Mouse (Mus musculus) adrenal gland, postnatal 4 days (tissue): ENCODE measurements around the gene Klk12. TPM values are rescaled to one million over a fixed set of nuclear protein-coding genes. Genes with fewer than 3 reads are reported as not detected.

ENCODE experiments used
- DNase-seq, 2 experiments: peaks; one replicate each; pipeline ENCODE4 v3.0.0; 2021 to 2022; ENCODE audit warnings: low spot score in 2 of 2, mixed read lengths in 2 of 2
- long read RNA-seq, 2 experiments: library from polyadenylated mRNA; stranded (forward); transcript quantifications; one replicate each; pipeline ENCODE4 v2.0.0; 2021
- total RNA-seq, 2 experiments: library from RNA; stranded (reverse); gene quantifications; 2 replicates each; pipeline ENCODE4 v1.2.3; 2021

Klk12 gene
- not detected for total RNA-seq
- long read RNA-seq, experiment 1, result 0 reads
- long read RNA-seq, experiment 2, result 0 reads

DNA sequence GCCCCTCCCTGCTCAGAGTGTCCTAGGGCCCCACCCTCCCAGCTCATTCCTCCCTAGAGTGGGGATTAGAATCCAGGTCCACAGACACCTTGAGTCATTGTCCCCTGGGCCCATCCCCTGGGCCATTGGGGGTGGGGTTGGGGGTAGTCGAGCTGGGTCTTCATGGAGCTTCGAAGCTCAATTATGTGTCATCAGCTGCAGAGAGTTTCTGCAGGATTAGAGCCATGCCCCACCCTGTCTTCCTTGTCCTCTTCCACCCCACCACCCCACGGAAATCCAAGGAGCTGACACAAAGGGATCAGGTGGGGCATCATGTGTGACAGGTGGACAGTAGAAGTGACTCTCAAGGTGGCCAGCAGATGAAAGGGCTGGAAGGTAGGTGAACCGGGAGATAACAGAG, at the start of gene Klk12:
Gene Klk12, plus strand, starts transcription at position 301 of the 400 bp plus-strand sequence.
- DNase-seq, result no peak

DNA sequence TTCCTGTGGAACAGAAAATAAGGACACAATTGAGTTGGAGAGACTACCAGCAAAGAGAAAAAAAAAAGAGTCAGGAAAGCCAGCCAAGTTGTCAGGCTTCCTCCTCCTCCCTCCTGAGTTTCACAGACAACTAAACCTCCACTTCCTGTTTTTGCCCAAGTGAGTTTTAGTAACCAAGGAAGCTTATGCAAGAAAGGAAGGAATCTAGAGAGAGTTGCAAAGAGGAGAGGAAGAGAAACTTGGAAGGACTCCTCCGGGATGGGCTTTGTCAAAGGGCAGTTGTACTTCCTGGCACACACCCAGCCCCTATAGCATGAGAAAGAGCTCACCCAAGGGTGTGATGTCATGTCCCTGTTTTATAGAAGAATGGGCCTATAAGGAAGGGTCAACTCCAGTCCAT, 20.9 kb upstream of the Klk12 start:
- no peak for DNase-seq

DNA sequence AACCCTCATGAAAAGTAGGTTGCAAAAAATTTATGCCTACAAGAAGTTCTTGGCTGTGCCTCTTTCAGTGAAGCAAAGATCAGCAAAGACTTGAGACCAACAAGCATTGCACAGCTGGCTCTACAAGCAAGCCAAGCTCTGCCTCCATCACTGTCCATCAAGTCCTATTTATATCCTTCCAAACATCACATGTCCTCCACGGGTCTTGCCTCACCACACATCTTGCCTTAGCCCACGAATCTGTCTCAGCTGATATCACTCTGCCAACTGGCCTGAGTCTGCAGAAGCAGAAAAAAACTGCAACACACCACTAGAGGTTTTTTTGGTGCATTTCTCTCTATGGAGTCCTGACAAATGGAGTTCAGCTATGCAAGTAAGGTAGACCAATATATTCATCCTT, 15.9 kb upstream of the Klk12 start:
- DNase-seq, result no peak

DNA sequence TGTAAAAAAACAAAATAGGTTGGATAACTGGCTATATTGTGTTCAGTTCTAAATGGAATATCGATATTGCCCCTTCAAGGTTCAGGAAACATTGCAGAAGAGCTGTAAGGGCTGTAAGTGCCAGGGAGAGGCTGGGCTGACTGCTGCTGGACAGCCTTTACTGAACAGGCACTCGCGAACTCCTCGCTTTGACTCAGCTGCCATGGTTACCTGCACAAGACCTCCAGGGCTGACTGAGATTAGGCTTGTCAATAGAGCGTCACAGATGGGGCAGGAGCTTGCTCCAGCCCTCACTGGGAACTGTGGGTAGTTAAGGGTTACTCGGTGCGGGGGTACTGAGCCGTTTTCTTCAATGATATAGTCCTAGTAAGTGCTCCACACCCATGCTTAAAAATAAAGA, 2.2 kb upstream of the Klk12 start:
- DNase-seq, result no peak

DNA sequence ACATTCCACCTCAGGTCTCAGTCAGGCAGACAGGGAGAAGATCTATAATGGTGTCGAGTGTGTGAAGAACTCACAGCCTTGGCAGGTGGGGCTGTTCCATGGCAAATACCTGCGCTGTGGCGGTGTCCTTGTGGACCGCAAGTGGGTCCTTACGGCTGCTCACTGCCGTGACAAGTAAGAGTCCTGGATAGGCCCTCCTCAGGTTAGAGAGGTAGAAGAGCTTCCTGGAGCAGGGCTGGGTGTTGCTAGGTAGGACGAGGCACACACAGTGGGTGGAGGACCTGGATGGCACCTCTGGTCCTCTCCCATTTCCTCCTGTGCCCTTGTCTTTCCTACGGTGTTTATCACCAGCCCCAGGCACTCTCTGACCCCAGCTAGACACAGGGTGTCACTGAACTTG, 939 bp downstream of the Klk12 start:
- no peak for DNase-seq

DNA sequence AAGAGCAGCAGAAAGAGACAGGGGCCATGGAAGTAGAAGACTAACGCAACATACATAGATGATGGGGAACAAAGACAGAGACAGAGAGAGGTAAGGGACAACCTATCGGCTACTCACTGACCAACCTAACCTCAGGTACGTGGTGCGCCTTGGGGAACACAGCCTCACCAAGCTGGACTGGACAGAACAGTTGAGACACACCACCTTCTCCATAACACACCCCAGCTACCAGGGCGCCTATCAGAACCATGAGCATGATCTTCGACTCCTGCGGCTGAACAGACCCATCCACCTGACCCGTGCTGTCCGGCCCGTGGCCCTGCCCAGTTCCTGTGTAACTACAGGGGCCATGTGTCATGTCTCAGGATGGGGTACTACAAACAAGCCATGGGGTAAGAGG, 2.0 kb downstream of the Klk12 start:
- no peak for DNase-seq

DNA sequence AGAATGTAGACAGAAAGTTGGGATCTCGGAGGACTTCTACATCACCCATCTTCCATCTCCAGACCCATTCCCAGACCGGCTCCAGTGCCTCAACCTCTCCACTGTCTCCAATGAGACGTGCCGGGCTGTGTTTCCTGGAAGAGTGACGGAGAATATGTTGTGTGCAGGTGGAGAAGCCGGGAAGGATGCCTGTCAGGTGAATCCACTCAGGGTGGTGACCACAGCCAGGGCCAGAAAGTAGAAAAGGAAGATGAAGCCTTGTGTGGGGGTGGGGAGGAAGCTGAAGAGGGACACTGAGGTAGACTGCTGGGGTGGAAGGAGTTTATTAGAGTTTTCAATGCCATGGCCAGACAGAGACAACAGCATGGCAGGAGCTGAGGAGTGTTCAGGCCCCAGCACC, 3.2 kb downstream of the Klk12 start:
- DNase-seq, result no peak

DNA sequence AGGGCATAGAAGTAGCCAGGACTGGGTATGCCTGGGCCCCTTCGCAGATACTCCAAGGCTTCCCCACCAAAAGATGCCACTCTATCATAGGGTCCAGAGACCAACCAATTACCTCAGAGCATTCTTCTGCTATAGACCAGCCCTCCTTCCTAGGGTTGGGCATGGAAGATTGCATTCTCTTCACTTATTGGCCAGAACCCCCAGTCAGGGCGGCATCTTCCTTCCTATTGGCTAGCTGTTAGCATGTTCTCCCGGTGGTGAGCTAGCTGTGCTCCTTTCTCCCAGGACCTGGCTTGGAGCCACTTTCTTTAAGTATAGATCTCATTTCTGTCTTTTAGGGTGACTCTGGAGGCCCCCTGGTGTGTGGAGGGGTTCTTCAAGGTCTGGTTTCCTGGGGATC, 4.2 kb downstream of the Klk12 start:
- DNase-seq, result no peak

DNA sequence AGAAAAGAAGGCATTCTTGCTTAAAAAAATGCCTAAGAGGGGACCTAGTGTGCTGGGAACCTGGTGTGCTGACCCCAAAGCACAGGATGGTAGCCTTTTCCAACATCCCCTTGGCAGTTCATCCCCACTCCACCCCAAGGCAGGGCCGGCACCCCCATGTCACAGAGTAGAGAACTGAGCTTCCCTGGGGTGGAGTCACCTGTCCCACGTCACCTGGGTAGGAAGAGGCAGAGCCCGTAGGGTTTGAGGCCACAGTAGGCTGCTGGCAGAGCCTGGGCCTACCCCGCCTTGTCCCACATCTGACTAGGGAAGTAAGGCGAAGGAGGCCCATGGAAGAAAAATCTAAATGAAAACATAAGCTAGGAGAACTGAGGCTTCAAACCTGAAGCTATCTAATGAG, 5.7 kb downstream of the Klk12 start, which contains the start of gene Klk11:
Gene Klk11, plus strand, starts transcription at position 241 of the 400 bp plus-strand sequence.
- no peak for DNase-seq

DNA sequence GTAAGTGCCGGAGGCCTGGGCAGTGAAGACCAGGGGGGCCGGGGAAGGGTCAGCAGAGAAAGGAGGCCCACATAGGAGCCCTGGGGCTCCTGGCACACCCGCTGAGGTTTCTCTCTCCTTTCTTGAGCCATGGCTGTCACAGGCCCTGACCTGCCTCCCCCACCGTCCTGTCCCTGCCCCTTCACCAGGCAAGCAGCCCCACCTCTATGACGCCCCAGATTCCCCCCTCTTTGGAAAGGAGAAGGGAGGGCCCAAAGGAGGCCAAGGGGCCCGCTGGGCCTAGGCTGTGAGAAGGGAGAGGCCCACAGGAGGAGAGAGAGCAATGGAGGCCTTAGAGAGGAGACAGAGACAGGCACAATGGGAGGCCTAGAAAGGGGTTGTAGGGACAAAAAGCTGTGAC, 6.1 kb downstream of the Klk12 start:
- no peak for DNase-seq

DNA sequence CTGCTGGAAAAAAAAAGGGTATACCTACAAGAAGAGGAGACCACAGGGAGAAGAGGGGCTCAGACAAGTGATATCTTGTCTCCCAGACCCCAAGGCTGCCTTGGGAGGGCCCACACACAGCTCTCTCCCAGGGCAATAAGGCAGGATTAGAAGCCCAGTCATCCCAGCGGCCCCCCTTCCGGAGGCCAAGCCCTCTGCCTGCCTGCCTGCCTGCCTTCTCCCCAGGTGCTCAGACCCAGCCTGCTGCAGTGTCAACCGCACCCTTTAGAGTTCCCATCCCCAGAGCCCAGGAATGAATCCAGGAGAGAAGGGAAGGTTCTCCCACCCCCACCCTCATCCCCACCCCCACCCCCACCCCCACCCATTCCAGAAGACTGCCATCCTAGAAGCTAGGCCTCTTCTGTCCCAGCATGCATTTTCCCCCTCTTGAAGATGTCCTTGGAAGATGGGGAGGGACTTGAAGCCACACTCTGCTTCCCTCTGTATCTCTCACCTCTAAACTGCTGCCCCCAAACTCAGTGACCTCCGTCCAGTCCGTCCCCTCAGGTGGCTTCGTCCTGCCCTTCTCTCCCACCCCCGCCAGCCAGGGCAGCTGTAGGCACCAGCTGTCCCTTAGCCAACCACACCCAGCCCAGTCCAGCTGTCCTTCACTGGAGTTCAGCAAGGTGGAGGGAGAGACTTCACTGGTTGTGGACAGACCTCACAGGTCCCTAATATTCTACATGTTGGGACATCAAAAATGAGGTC, 6.8 kb downstream of the Klk12 start:
- no peak for DNase-seq

DNA sequence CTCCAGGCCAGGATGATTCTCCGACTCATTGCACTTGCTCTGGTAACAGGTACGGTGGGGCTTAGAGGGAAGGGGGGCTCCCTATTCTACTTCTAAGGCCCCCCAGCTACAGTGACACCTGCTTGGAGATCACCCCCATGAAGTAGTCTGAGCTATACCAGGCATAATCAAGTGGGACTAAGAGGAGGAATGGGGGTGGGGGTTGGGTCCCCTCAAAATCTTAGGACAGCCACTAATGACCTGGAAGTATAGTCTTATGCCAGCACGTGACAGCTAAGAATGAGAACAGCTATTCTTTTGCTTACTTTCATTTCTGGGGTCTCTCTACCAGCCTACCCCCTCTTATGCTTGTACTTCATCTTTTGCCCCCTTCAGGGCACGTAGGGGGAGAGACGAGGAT, 7.8 kb downstream of the Klk12 start:
- no peak for DNase-seq

DNA sequence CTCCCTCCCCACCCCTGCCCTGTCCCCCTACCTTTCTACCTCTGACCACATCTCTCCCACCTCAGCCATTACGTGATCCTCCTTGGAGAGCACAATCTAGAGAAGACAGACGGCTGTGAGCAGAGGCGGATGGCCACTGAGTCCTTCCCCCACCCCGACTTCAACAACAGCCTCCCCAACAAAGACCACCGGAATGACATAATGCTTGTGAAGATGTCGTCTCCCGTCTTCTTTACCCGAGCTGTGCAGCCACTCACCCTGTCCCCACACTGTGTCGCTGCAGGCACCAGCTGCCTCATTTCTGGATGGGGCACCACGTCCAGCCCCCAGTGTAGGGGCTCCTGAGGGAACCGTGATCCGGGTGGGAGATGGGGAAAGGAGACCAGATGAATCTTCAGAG, 8.7 kb downstream of the Klk12 start:
- DNase-seq, result no peak

DNA sequence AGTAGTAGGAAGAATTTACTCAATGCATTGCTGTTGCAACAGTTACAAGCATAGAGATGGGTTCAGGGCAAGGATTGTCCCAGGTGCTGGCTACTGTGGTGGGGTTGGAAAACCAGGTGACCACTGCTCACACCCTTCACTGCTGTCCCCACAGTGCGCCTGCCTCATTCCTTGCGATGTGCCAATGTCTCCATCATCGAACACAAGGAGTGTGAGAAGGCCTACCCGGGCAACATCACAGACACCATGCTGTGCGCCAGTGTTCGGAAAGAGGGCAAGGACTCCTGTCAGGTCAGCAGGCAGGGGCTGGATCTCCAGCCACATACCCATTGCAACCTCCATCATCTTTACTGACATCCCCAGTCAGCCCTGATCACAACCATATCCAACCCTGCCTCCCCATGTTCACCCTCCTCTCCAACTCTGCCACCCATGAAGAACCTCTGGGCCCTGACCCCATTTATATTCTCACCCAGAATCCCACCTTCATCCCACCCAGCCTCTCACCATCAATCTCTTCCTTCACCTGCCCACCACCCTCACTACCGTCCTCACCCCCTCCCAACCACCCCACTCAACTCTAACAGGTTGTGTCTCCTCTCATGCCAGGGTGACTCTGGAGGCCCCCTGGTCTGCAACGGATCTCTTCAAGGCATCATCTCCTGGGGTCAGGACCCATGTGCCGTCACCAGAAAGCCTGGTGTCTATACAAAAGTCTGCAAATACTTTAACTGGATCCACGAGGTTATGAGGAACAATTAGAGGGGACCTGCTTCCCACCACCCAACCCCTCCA, 9.7 kb downstream of the Klk12 start:
- DNase-seq, result no peak

DNA sequence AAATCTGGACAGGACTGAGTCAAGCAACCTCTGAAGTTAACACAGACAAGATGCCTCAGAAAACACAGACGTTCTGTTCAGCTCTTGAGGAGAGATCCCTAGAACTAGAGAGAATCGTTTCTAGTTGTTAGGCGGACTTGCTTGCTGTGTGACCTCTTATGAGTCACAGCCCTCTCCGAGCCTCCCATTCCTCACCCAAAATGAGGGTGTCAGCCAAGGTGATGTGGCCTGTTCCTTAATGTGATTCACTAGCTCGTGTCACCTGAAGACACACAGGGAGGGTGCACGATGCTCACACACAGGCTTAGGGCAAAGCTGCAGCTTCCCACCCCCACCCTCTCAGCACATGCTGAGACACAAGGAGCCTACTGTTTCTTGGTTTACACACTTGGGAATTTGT, 11.5 kb downstream of the Klk12 start:
- no peak for DNase-seq

DNA sequence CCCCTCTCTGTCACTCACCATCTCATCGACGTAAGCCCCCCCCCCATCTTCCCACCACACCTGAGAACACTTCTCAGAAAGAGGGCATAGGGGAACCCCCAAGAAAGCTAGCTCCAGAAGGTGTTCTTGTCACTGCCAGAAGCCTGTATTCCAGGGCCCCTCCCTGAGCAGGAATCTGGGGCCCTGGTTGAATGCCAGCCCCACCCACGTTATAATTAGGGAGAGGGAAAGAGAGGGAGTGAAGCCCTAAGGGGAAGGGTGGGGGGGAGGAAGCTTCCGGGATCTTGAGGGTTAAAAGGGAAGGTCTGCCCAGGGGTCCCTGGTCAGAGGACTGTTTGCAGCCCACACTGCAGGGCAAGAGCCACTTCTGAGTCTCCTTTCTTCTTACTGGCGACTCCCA, 12.0 kb downstream of the Klk12 start, which contains the start of gene Klk10:
Gene Klk10, plus strand, starts transcription at position 290 of the 400 bp plus-strand sequence.
- DNase-seq, result no peak

DNA sequence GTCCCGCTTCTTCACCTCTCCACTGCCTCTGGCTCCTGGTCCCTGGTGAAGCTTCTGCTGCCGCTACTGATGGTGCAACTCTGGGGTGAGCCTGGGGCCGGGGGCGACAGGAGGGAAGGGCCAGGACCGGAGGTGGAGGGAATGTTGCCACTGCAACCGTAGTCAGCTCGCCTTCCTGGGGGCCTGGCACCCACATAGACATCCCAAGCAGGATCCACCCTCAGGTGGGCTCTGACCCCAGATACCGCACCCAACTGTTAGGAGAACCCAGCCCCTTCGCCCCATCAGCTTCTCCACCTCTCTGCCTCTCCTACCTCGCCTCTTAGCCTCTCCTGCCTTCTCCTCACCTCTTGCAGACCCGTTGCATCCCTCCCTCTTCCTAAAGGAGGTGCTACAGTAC, 12.8 kb downstream of the Klk12 start:
- DNase-seq, result no peak

DNA sequence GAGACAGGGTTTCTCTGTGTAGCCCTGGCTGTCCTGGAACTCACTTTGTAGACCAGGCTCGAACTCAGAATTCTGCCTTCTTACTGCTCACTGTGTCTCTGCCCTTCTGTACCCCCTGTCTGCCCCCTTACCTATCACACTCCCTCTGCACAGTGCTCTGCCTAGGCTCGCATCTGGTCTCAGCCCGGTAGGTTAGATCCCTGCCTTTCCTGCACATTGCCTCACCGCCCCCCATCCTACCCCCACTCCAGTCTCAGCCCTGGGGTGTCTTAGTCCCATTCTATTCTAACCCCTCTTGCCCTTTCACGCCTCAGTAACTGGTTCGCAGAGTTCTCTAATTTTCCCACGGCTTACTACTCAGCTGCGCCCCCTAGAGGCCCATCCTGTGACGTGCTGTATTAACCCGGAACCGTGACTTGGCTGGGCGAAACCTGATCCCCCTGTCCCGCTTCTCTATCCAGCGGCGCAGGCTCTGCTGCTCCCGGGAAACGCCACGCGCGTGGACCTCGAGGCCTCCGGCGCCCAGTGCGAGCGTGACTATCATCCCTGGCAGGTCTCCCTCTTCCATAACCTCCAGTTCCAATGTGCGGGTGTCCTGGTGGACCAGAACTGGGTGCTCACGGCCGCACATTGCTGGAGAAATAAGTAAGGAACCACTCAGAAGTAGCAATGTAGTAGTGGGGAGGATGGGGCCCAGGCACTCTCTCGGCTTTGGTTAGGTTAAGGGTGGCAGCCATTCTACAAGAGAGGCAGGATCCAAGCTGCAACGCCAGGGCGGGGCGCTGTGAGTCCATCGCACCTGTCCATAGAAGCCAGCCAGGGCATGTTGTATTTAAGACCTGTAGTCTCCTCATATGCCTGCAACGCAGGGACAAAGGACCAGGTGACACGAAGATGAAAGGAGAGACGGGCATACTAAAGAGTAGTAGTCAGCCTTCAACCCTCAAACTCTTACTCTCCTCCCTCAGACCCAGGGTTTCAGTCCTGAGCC, 13.9 kb downstream of the Klk12 start:
- peak; percentile 56 to 66 for DNase-seq

DNA sequence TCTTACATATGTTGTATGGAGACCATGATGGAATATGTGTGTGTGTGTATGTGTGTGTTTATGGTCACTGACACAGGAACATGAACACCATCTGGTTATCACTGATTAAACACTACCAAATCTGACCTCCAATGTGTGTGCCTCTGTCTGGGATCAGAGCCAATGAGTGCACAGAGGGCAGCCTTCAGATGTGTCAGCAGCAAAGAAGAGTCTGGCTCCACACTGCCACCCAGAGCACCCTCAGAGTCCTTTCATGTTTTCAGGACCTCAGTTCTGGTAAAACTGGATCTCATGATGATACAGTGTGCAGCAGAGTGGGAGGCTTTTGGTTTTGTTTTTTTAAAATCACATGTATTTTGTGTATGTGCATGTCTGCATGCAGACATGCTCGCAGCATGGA, 16.6 kb downstream of the Klk12 start:
- DNase-seq, result no peak

DNA sequence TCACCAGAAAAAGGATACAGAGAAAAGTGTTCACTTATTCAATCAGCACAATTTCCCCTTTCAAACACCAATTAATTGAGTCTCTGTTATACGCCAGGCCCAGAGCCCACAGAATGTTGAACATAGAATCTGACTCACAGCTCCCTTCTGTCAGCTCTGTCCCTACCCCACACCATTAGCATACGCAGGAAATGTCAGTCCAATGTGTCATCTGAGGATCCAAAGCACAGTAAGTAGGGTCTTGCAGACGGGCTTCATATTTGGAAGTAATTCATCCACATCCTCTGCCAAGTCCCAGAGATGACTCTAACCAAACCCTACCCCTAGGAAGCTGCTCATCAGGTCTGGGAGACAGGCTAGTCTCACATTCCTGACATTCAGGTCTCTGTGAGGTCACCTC, 19.4 kb downstream of the Klk12 start:
- no peak for DNase-seq

DNA sequence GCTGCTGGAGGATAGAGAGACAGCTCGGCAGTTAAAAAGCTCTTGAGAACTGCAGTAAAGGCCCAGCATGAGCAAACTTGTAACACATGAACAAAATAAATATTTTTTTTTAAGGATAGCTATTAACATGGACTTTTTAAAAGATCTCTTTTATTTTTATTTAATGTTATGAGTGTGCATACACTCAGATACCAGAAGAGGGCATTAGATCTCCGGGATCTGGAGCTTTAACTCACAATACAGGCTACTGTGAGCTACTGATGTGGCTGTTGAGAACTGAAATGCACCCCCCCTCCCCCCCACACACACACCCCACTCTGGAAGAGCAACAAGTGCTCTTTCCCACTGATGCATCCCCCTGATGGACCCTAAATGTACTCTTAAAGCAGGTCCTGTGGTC, 20.6 kb downstream of the Klk12 start:
- no peak for DNase-seq
